Mouse (Mus musculus) heart, embryonic 14.5 days (tissue): ENCODE results near the gene Cdh24. TPM values are rescaled to one million over a fixed set of nuclear protein-coding genes. Genes with fewer than 3 reads are reported as not detected.

Source experiments
- ATAC-seq: fragments of 200-750 bp; cut with Nextera tagmentation; 2 replicates; pipeline ENCODE4 v1.8.0; 2017; ENCODE audit warnings: low read depth, moderate TSS enrichment; ENCODE audit not compliant: insufficient number of reproducible peaks, insufficient read depth, low FRiP score
- H3K27ac ChIP-seq, 2 experiments: fragments of 200-500 bp in 1 of 2; fragments of 300-500 bp in 1 of 2; sonication (generic) in 1 of 2; replicated peaks in 1 of 2; 2 replicates each; pipeline ENCODE4 v1.5.1; 2012 to 2014; ENCODE audit warnings: low read depth in 2 of 2, low read length in 2 of 2, control low read depth in 1 of 2, mild to moderate bottlenecking in 1 of 2, mixed read lengths in 1 of 2; ENCODE audit not compliant: control insufficient read depth in 1 of 2, insufficient read depth in 1 of 2
- H3K27me3 ChIP-seq: fragments of 300-500 bp; sonication (generic); 2 replicates; pipeline ENCODE4 v1.6.1; 2014; ENCODE audit warnings: mild to moderate bottlenecking, low read length, control low read depth; ENCODE audit not compliant: control insufficient read depth, insufficient read depth
- H3K36me3 ChIP-seq: fragments of 300-500 bp; sonication (generic); 2 replicates; pipeline ENCODE4 v1.6.1; 2014; ENCODE audit warnings: mild to moderate bottlenecking, control low read depth, low read length, mixed read lengths; ENCODE audit not compliant: control insufficient read depth, insufficient read depth
- H3K4me1 ChIP-seq, 2 experiments: fragments of 200-500 bp in 1 of 2; fragments of 300-500 bp in 1 of 2; sonication (generic) in 1 of 2; 2 replicates each; pipeline ENCODE4 v1.6.1; 2012 to 2014; ENCODE audit warnings: low read length in 2 of 2, control low read depth in 1 of 2, mixed read lengths in 1 of 2; ENCODE audit not compliant: control insufficient read depth in 2 of 2, insufficient read depth in 2 of 2
- H3K4me2 ChIP-seq: fragments of 300-500 bp; sonication (generic); 2 replicates; pipeline ENCODE4 v1.6.1; 2014; ENCODE audit warnings: mild to moderate bottlenecking, low read length
- H3K4me3 ChIP-seq, 2 experiments: fragments of 200-500 bp in 1 of 2; fragments of 300-500 bp in 1 of 2; sonication (generic) in 1 of 2; 2 replicates each; pipeline ENCODE4 v1.5.1; 2012 to 2014; ENCODE audit warnings: low read length in 2 of 2, mild to moderate bottlenecking in 2 of 2, control low read depth in 1 of 2, low read depth in 1 of 2, moderate library complexity in 1 of 2; ENCODE audit not compliant: control insufficient read depth in 1 of 2, insufficient read depth in 1 of 2
- H3K9ac ChIP-seq: fragments of 300-500 bp; sonication (generic); 2 replicates; pipeline ENCODE4 v1.6.1; 2014; ENCODE audit warnings: mild to moderate bottlenecking, low read length
- H3K9me3 ChIP-seq: fragments of 300-500 bp; sonication (generic); 2 replicates; pipeline ENCODE4 v1.6.1; 2016; ENCODE audit warnings: low read length, control low read depth; ENCODE audit not compliant: control insufficient read depth
- WGBS: fragments of 180-500 bp; shearing (Covaris S2); extraction: QIAGEN DNeasy Blood & Tissue Kit; methylation state at CpG from one replicate; pipeline ENCODE4 v1.1.7; 2014; 5-methylcytosine and 5-hydroxymethylcytosine counted together
- microRNA counts: library from miRNA; unstranded; fragments of <30 nt; microRNA quantifications from one replicate; lab custom pipeline; 2016
- microRNA-seq: library from miRNA; unstranded; fragments of <30 nt; microRNA quantifications from one replicate; pipeline ENCODE4, GENCODE M21; 2016
- polyA plus RNA-seq: library from polyadenylated mRNA; unstranded; fragments of >200 nt; fragmentation: Nextera tagmentation; extraction: Ambion mirVana; gene quantifications from 2 replicates; pipeline ENCODE4 v1.2.1, GENCODE M21; 2014

The Cdh24 gene
- polyA plus RNA-seq, 1 experiment from 2014 or later = 2.0 TPM

DNA sequence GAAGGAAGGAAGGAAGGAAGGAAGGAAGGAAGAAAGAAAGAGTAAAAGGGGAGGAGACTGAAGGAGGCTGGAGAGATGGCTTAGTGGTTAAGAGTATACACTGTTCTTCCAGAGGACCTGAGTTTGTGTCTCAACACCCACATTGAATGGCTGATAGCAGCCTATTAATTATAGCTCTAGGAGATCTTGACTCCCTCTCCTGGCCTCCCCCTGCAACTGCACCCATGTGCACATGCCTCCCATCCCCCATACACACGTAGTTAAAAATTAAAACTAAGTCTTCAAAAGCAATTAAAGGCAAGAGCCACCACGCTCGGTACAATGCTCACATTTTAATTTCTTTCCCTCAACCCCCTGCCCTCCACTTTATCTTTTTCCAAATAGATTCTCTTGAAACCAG lies 47.1 kb downstream of the Cdh24 start:
- no peaks in the 10 kb centered on the region for H3K9me3 ChIP-seq
- no peak overlapping the region for H3K27ac ChIP-seq
- no peak overlapping the region for H3K4me3 ChIP-seq
- H3K4me1 ChIP-seq = peaks cover 18 to 32% of the 10 kb centered on the region in 2 experiments
- H3K9ac ChIP-seq = no peak overlapping the region
- H3K27me3 ChIP-seq = no peaks in the 10 kb centered on the region
- 0 out of 2 replicates have a peak, but pooled peaks cover 6% of the 10 kb centered on the region for H3K36me3 ChIP-seq
- ATAC-seq = no peak
- 88% methylated on average over 3 of the region's 3 CpGs for WGBS
- H3K4me2 ChIP-seq = no peak overlapping the region

DNA sequence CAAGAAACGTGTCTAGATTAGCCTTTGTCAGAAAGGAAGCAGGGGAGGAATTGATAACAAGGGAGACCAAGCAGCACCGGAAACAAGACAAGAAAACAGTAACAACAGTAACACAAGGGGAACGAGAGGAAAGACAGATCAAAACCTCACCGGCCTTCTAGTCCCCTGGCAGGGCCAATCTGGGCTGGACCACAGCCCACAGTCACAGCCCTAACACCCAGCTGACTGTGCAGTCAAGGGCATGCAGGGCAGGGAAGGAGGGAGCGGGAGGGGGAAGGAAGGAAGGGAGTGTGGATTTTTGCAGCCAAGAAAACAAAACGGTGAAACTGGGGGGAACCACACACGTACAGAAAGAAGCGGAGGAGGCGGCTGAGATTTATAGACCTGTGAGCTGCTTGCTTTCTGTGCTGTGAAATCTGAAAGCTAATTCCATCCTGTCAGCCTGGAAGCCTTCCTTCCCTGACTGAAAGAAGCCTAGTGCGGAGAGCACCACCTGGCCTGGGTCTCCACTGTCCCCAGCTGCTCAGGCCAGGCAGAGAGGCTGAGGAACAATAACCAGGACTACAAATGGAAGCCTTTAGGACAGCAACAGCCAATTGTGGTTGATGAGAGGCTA lies 48.7 kb downstream of the Cdh24 start:
- Histone ChIP-seq H3K27me3 (no peaks in the 10 kb centered on the region), H3K4me3 (no peak overlapping the region), H3K9ac (peak overlapping the region; percentile 56), H3K4me1 (peaks cover 22 to 43% of the 10 kb centered on the region in 2 experiments), H3K27ac (peak overlapping the region; percentile 86), H3K9me3 (no peaks in the 10 kb centered on the region), H3K36me3 (0 out of 2 replicates have a peak, but pooled peaks cover 6% of the 10 kb centered on the region), H3K4me2 (peak overlapping the region; percentile 2)
- peak; percentile 78 for ATAC-seq
- 32% methylated on average over 10 of the region's 10 CpGs for WGBS

DNA sequence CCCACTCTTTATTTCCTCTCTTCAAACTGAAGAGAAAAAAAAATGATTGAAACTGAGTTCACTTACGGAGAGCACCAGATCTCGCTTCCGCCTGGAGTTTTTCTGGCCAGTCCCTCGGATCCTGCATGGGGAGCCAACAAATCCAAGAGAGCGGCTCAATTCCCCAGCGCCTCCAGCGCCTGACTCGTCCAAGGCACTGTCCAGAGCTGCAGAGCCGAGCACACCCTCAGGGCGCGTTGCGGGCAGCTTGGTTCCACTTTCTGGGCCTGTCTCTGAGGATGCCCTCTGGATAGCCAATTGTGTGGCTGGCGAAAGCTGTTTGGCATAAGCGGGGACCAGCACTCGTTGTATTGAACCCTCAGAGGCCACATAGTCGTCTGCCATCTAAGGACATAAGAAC lies 50.1 kb downstream of the Cdh24 start:
- Histone ChIP-seq H3K9me3 (no peaks in the 10 kb centered on the region), H3K4me1 (peaks cover 22 to 43% of the 10 kb centered on the region in 2 experiments), H3K27me3 (no peaks in the 10 kb centered on the region), H3K4me2 (no peak overlapping the region), H3K9ac (no peak overlapping the region), H3K36me3 (0 out of 2 replicates have a peak, but pooled peaks cover 11% of the 10 kb centered on the region), H3K4me3 (no peak overlapping the region), H3K27ac (no peak overlapping the region)
- ATAC-seq = no peak
- WGBS = 92% methylated on average over 16 of the region's 16 CpGs

DNA sequence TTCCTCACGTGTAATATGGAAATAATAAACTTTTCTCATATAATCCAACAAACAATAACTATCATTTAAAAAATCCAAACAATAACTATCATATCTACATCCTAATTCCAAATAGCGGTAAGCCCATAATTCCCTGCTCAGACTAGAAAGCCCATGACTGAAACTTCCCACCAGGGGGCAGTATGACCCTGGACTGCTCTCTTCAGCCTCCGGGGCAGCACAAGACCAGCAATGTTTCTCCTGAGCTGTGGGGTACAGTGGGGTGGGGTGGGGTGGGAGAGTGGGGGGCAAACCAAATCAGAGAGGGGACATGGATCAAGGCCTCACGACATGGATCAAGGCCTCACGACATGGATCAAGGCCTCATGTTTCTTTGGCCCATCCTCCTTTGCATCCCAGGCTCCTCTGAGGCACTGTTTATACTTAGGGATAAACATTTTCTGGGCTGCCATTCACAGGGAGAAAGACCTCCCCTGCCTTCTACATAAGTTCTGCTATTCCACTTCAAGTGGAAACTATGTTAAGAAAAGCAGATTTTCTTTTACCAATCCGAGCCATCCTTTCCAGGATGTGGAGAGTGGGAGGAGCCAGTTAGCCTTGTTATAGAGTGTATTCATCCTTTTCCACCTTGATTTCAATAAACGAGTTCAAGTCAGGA lies 57.4 kb downstream of the Cdh24 start:
- Histone ChIP-seq H3K4me3 (no peak overlapping the region), H3K27me3 (no peaks in the 10 kb centered on the region), H3K27ac (no peak overlapping the region), H3K36me3 (peaks cover 36% of the 10 kb centered on the region), H3K4me1 (peaks cover 2 to 8% of the 10 kb centered on the region in 2 experiments; a peak in 3 of 4 replicates), H3K9ac (no peak overlapping the region), H3K9me3 (no peaks in the 10 kb centered on the region), H3K4me2 (no peak overlapping the region)
- 0 out of 2 replicates have a peak, but pooled peaks have one; percentile 23 for ATAC-seq
- 36% methylated on average over 7 of the region's 7 CpGs for WGBS

DNA sequence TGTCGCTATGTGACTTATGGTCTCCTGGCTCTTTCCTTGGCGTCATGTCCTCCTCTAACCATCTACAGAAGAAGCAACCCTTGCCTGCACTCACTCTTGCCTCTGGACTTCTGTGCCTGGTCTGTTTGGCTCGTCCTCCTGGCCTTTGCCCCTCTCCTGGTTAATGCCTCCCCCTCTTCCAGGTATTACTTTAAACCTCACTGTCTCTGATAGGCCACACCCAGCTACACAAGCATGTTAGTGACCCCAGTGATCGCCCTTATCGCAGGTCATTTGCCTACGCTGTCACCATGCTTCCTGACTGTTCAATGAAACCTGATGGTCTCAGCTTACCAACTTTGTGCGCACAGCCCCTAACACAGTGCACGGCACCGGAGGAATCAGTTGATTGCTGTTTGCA lies 58.6 kb downstream of the Cdh24 start:
- Histone ChIP-seq H3K27me3 (no peaks in the 10 kb centered on the region), H3K9me3 (no peaks in the 10 kb centered on the region), H3K9ac (no peak overlapping the region), H3K27ac (no peak overlapping the region), H3K4me3 (no peak overlapping the region), H3K4me2 (no peak overlapping the region), H3K4me1 (peaks cover 0 to 4% of the 10 kb centered on the region in 2 experiments; a peak in 2 of 4 replicates), H3K36me3 (peaks cover 36% of the 10 kb centered on the region)
- no peak for ATAC-seq
- 88% methylated on average over 9 of the region's 9 CpGs for WGBS

MicroRNAs within 50 kb of the gene (microRNA counts, 519-probe panel; counts per million panel counts)
- 322 counts per million, percentile 70 among the panel's probes with 10 or more counts for microRNA mmu-miR-686 (lab: Ali Mortazavi, UCI)

Small RNAs within 50 kb of the gene (microRNA-seq; reads per million reads assigned to microRNA genes)
- not detected for gene Mir686
- not detected for gene Mir6948

Other genes with a start within 250 kb of the Cdh24 start
- gene Slc7a7, start 223.6 kb downstream of the Cdh24 start, polyA plus RNA-seq = 10.0 and 10.9 TPM in 2 replicates
- 266 and 307 TPM in 2 replicates for gene Mrpl52, start 214.5 kb downstream of the Cdh24 start, polyA plus RNA-seq
- 100 and 115 TPM in 2 replicates for gene Mmp14, start 209.8 kb downstream of the Cdh24 start, polyA plus RNA-seq
- 40.6 and 47.8 TPM in 2 replicates for gene Lrp10, start 177.2 kb downstream of the Cdh24 start, polyA plus RNA-seq
- 1.4 TPM in 2 replicates for gene Rem2, start 165.3 kb downstream of the Cdh24 start, polyA plus RNA-seq
- 55.9 and 56.0 TPM in 2 replicates for gene Prmt5, start 123.8 kb downstream of the Cdh24 start, polyA plus RNA-seq
- 36.1 and 36.3 TPM in 2 replicates for gene Haus4, start 86.7 kb downstream of the Cdh24 start, polyA plus RNA-seq
- gene Ajuba, start 63.8 kb downstream of the Cdh24 start, polyA plus RNA-seq = 22.4 and 25.4 TPM in 2 replicates
- gene 4931414P19Rik, start 35.4 kb downstream of the Cdh24 start, polyA plus RNA-seq = 4.7 and 7.1 TPM in 2 replicates
- gene Psmb5, start 23.3 kb downstream of the Cdh24 start, polyA plus RNA-seq = 336 and 345 TPM in 2 replicates
- gene Psmb11, start 19.9 kb downstream of the Cdh24 start, polyA plus RNA-seq = not detected in 2 replicates
- gene Gm17606, start 412 bp downstream of the Cdh24 start, polyA plus RNA-seq = not detected in 2 replicates
- 47.3 and 49.8 TPM in 2 replicates for gene 1700123O20Rik, start 44.9 kb upstream of the Cdh24 start, polyA plus RNA-seq
- gene Acin1, start 45.6 kb upstream of the Cdh24 start, polyA plus RNA-seq = 69.1 and 81.1 TPM in 2 replicates
- gene Gm29776, start 57.5 kb upstream of the Cdh24 start, polyA plus RNA-seq = 0.30 and 0.35 TPM in 2 replicates
- not detected in 2 replicates for gene Cebpe, start 70.8 kb upstream of the Cdh24 start, polyA plus RNA-seq
- gene Slc7a8, start 140.6 kb upstream of the Cdh24 start, polyA plus RNA-seq = 5.0 and 5.1 TPM in 2 replicates
- not detected in 2 replicates for gene Rnf212b, start 172.8 kb upstream of the Cdh24 start, polyA plus RNA-seq
- 8.2 and 9.5 TPM in 2 replicates for gene Homez, start 229.6 kb upstream of the Cdh24 start, polyA plus RNA-seq
- 1.7 and 1.9 TPM in 2 replicates for gene Ppp1r3e, start 236.2 kb upstream of the Cdh24 start, polyA plus RNA-seq
- gene Bcl2l2, start 242.0 kb upstream of the Cdh24 start, polyA plus RNA-seq = 3.0 and 4.3 TPM in 2 replicates
- not detected in 2 replicates for gene Gm20521, start 242.1 kb upstream of the Cdh24 start, polyA plus RNA-seq